Mouse (Mus musculus): ENCODE measurements around the gene Polk. TPM values are rescaled to one million over a fixed set of nuclear protein-coding genes. Genes with fewer than 3 reads are reported as not detected.

The Polk gene
- polyA plus RNA-seq, 1 experiment from 2014 or later: 3.6 TPM

DNA sequence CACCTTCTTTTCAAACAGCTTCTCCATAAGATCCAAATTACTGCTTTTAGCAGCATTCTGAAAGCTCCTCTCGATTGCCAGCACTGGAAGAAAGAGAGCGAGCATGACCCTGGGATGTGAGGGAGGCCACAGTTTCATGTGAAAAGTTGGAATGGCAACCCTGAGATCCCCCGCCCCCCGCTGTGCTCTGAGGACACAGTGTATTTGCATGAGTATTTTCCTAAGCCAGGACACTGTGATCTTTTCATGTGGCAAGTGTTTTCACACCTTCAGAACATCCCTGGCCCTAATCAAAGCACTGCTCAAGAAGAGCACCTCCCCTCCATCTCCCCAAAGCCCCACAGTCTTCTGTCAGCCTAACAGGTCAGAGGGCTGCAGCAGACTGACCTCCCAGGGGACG lies 77.1 kb downstream of the Polk start:
- Histone ChIP-seq H3K4me3 (replicated peaks) (no peak overlapping the region), H3K4me2 (no peak overlapping the region), H3K36me3 (replicated peaks) (no peaks in the 10 kb centered on the region), H3K27me3 (no peaks in the 10 kb centered on the region), H3K4me1 (replicated peaks) (no peaks in the 10 kb centered on the region), H3K9ac (no peak overlapping the region), H3K9me3 (replicated peaks) (no peaks in the 10 kb centered on the region), H3K27ac (replicated peaks) (no peak overlapping the region)
- WGBS (ENCODE audit: insufficient replicate concordance): 58% methylated on average over 5 of the region's 5 CpGs
- ATAC-seq (ENCODE audit: insufficient read depth): no peak

DNA sequence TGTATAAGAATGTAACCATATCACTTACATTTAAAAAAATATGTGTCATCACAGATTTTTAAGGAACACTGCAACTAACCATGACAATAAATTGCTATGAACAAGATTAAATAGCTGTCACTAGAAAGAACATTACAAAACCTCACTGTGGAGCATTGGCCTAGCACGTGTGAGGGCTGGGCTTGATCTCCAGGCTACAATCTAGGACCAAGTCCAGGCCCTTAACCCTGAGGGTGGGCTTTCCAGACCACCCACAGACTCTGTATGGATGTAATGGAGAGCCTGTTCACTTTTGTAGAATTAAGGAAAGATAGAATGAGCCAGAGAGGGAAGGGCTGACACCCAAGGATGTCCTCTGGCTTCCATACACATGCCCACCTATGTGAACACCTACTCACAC lies 79.7 kb downstream of the Polk start:
- Histone ChIP-seq H3K36me3 (replicated peaks) (no peaks in the 10 kb centered on the region), H3K4me2 (no peak overlapping the region), H3K4me1 (replicated peaks) (no peaks in the 10 kb centered on the region), H3K27me3 (no peaks in the 10 kb centered on the region), H3K4me3 (replicated peaks) (no peak overlapping the region), H3K9me3 (replicated peaks) (no peaks in the 10 kb centered on the region), H3K27ac (replicated peaks) (no peak overlapping the region), H3K9ac (no peak overlapping the region)
- ATAC-seq (ENCODE audit: insufficient read depth): no peak
- 67% methylated on average over 1 of the region's 1 CpGs for WGBS (ENCODE audit: insufficient replicate concordance)

DNA sequence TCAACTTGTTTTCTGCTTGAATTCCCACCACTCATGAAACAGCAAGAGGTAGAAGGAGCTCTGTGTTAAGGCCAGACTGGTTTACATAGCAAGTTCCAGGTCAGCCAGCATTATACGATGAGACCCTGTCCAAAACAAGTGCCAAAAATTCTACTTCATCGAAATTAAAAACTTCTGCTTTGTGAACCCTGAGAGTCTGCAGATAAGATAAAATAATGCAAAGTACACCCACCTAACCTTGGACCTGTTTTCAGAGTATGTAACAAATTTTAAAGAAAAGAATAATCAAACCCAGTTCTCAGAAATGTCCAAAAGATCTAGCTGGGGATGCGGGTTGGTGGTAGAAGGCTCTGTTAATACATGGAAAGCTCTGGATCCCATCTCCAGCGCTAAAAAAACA lies 83.8 kb downstream of the Polk start:
- Histone ChIP-seq H3K27ac (replicated peaks) (no peak overlapping the region), H3K27me3 (no peaks in the 10 kb centered on the region), H3K4me3 (replicated peaks) (no peak overlapping the region), H3K9me3 (replicated peaks) (no peaks in the 10 kb centered on the region), H3K4me2 (no peak overlapping the region), H3K36me3 (replicated peaks) (no peaks in the 10 kb centered on the region), H3K9ac (no peak overlapping the region), H3K4me1 (replicated peaks) (no peaks in the 10 kb centered on the region)
- 57% methylated on average over 4 of the region's 4 CpGs for WGBS (ENCODE audit: insufficient replicate concordance)
- no peak for ATAC-seq (ENCODE audit: insufficient read depth)

DNA sequence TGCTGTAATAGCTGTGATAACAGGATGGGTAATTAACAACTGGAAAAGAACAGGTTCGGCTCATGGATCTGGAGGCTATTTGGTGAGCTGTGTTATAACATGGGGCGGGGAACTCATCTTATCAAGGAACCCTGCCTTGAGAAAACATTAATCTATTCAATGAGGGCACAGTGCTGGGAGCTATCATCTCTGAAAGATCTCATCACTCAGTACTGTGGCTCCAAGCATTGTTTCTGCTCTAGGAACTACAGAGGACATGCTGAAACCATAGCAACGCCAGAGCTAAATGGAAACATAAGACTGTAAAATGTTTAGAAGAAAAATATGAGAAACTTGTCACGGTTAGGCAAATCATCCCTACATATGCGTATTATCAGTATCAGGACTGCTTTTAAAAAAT lies 84.4 kb downstream of the Polk start:
- WGBS (ENCODE audit: insufficient replicate concordance): 55% methylated on average over 5 of the region's 5 CpGs
- Histone ChIP-seq H3K4me1 (replicated peaks) (no peaks in the 10 kb centered on the region), H3K4me2 (no peak overlapping the region), H3K27me3 (no peaks in the 10 kb centered on the region), H3K27ac (replicated peaks) (no peak overlapping the region), H3K9me3 (replicated peaks) (no peaks in the 10 kb centered on the region), H3K9ac (no peak overlapping the region), H3K36me3 (replicated peaks) (no peaks in the 10 kb centered on the region), H3K4me3 (replicated peaks) (no peak overlapping the region)
- ATAC-seq (ENCODE audit: insufficient read depth): no peak

DNA sequence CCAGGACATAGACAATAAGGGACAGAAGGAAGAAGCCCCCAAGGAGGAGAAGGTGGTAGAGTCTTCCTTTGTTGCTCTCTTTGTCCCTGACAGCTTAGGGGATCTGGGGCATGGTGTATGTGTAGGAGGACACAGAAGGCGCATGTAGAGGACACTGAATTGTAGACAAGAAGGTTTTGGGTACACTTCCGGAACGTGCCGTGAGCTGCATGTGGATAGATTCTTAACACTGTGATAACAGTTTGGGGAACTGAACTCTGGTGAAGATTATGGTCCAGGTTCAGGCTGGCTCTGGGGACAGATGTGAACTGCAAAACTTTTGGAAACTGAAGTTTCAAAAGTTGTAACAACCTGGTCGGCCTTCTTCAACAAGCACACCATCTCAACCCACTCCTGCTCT lies 84.8 kb downstream of the Polk start:
- 62% methylated on average over 5 of the region's 5 CpGs for WGBS (ENCODE audit: insufficient replicate concordance)
- Histone ChIP-seq H3K9ac (no peak overlapping the region), H3K4me3 (replicated peaks) (no peak overlapping the region), H3K4me1 (replicated peaks) (no peaks in the 10 kb centered on the region), H3K4me2 (no peak overlapping the region), H3K36me3 (replicated peaks) (no peaks in the 10 kb centered on the region), H3K27ac (replicated peaks) (no peak overlapping the region), H3K27me3 (no peaks in the 10 kb centered on the region), H3K9me3 (replicated peaks) (no peaks in the 10 kb centered on the region)
- ATAC-seq (ENCODE audit: insufficient read depth): no peak

DNA sequence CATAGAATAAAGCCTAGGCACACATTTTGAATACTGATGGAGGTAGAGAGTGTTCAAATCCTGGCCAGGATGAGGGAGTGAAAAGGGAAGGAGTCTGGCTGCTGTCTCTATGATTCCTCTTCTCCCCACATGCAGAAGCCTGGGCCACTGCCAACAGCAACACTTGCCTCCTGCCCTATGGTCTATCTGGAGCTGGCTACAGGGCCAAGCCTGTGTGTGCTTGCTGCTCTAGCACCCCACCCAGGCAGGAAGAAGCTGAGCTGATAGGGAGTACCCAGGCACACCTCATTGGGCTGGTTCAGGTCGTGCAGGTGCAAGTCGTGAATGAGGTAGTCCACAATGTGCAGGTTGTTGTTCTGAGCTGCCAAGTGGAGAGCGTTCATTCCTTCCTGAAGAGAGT lies 88.1 kb downstream of the Polk start:
- Histone ChIP-seq H3K9me3 (replicated peaks) (no peaks in the 10 kb centered on the region), H3K4me2 (no peak overlapping the region), H3K36me3 (replicated peaks) (no peaks in the 10 kb centered on the region), H3K9ac (no peak overlapping the region), H3K4me3 (replicated peaks) (no peak overlapping the region), H3K27ac (replicated peaks) (no peak overlapping the region), H3K4me1 (replicated peaks) (no peaks in the 10 kb centered on the region), H3K27me3 (no peaks in the 10 kb centered on the region)
- ATAC-seq (ENCODE audit: insufficient read depth): no peak
- WGBS (ENCODE audit: insufficient replicate concordance): 52% methylated on average over 3 of the region's 3 CpGs

DNA sequence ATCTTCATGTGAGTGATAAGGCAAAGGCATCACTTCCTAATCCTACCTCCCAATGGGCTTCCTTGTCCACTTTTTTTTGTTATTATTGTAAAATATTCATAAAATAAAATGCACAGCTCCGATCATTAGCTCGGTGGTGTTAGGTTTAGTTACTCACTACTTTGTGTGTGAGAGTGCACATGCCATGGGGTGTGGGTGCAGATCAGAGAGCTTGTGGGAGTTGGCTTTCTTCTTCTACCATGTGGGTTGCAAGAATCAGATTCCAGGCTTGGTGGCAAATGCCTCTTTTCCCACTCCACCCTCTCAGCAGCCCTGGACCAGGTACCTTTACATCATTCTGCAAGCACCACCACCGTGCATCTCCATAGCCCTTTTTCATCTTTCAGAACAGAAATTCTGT lies 89.8 kb downstream of the Polk start:
- WGBS (ENCODE audit: insufficient replicate concordance): 69% methylated on average over 3 of the region's 3 CpGs
- Histone ChIP-seq H3K9me3 (replicated peaks) (no peaks in the 10 kb centered on the region), H3K9ac (no peak overlapping the region), H3K27me3 (no peaks in the 10 kb centered on the region), H3K4me2 (no peak overlapping the region), H3K36me3 (replicated peaks) (no peaks in the 10 kb centered on the region), H3K4me3 (replicated peaks) (no peak overlapping the region), H3K27ac (replicated peaks) (no peak overlapping the region), H3K4me1 (replicated peaks) (no peaks in the 10 kb centered on the region)
- no peak for ATAC-seq (ENCODE audit: insufficient read depth)

DNA sequence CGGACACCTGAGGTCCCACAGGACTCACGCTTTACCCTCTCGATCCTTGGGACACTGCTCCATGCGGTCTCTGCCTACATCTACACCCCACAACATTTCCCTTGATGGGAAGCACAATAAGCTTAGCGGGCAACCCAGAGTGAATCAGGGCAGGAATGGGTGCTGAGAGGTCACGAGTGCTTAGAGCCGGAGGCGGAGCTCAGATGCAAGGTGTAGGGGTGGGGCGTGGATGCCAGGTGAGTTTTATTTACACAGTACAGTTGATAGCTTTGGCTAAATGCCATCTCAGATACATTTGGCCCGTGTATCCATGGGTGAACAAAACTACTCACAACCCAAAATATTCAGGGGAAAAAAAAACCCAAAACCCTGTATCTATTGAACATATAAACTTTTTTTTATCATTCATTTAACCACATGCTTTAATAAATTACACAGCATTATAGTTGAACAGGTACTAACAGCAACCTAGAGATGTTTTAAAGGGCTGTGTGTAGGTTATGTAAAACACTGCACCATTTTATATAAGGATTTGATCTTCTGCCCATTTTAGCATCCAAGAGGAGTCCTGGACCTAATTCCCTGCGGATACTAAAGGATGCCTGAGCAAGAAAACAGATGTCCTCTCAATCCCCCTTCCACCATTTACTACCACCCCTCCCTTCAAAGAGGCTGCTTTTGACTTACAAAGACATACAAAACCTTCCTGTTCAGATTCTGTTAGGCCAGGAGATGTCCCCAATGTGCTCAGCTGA lies 90.8 kb downstream of the Polk start:
- no peak overlapping the region for H3K4me2 ChIP-seq
- no peak for ATAC-seq (ENCODE audit: insufficient read depth)
- H3K4me1 ChIP-seq (replicated peaks): no peaks in the 10 kb centered on the region
- no peak overlapping the region for H3K4me3 ChIP-seq (replicated peaks)
- H3K36me3 ChIP-seq (replicated peaks): no peaks in the 10 kb centered on the region
- WGBS (ENCODE audit: insufficient replicate concordance): 77% methylated on average over 11 of the region's 11 CpGs
- no peak overlapping the region for H3K9ac ChIP-seq
- no peaks in the 10 kb centered on the region for H3K27me3 ChIP-seq
- H3K9me3 ChIP-seq (replicated peaks): no peaks in the 10 kb centered on the region
- H3K27ac ChIP-seq (replicated peaks): no peak overlapping the region

DNA sequence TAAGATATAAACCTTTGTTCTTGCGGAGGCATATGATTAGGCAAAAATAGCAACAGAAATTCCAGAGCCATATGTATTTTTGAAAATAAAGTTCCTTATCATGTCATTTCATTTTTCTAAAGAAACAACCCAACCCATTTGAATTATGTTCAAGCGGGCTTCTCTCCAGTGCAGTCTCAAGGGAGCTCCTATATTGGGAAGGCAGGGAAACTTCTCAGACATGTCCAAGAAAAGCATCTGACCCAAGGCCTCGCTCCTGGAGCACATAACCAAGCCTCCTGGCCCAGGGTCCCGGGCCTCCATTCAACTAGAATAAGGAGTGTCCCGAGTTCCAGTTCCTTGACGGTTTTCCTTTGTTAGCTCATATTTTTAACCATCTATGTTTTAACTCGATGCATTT lies 91.5 kb downstream of the Polk start:
- H3K4me1 ChIP-seq (replicated peaks): no peaks in the 10 kb centered on the region
- no peak overlapping the region for H3K4me2 ChIP-seq
- no peak for ATAC-seq (ENCODE audit: insufficient read depth)
- no peak overlapping the region for H3K9ac ChIP-seq
- H3K27ac ChIP-seq (replicated peaks): no peak overlapping the region
- H3K36me3 ChIP-seq (replicated peaks): no peaks in the 10 kb centered on the region
- H3K4me3 ChIP-seq (replicated peaks): no peak overlapping the region
- H3K27me3 ChIP-seq: no peaks in the 10 kb centered on the region
- WGBS (ENCODE audit: insufficient replicate concordance): 72% methylated on average over 7 of the region's 7 CpGs
- no peaks in the 10 kb centered on the region for H3K9me3 ChIP-seq (replicated peaks)

DNA sequence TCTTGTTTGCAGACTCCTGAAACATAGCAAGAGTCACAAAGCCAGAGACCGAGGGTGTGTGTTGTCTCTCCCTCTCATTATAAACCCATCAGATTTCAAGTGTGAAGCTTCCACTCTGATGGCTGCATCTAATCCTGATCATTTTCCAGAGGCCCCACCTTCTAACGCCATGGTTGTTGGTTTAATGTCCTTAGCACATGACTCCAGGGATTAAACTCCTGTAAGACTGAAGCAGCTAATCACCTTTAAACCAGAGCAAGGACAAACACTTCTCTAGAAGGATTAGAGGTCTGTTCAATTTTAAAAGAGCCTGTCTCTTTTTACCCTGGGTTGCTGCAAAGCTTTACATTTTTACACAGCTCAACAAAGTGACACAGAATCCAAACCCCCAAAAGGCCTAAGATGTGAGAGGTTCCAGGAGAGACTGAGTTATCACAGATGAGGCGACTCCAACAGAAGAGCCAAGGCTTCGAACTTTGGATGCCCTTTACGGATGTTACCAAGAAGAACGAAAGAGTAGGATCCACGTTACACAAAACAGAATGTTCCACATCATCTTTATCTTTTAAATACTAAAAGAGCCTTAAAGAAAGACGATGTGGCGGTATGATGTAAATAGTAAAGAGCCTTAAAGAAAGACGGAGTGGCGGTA lies 92.0 kb downstream of the Polk start:
- Histone ChIP-seq H3K9ac (no peak overlapping the region), H3K4me1 (replicated peaks) (no peaks in the 10 kb centered on the region), H3K36me3 (replicated peaks) (no peaks in the 10 kb centered on the region), H3K4me3 (replicated peaks) (no peak overlapping the region), H3K4me2 (no peak overlapping the region), H3K27me3 (no peaks in the 10 kb centered on the region), H3K27ac (replicated peaks) (no peak overlapping the region), H3K9me3 (replicated peaks) (no peaks in the 10 kb centered on the region)
- WGBS (ENCODE audit: insufficient replicate concordance): 71% methylated on average over 11 of the region's 11 CpGs
- no peak for ATAC-seq (ENCODE audit: insufficient read depth)

DNA sequence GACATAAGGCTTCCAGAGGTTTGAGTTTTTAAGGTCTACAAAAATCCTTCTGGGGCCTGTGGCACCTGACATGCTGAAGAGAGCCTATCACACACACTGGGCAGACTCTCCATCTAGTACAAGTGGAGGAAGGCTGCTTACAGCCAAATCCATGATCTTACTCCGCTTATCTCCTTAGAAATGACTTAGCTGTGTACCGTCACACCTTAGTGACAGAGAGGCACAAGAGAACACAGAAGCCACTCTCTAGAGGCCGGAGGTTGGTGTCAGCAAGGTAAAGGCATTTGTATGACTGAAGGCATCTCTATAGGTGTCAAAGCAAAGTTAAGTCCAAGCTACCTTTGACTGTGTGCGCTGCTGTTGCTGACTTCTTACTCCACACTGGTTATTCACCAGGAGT lies 101.9 kb downstream of the Polk start:
- no peaks in the 10 kb centered on the region for H3K27me3 ChIP-seq
- no peak overlapping the region for H3K9ac ChIP-seq
- H3K4me3 ChIP-seq (replicated peaks): no peak overlapping the region
- no peak overlapping the region for H3K27ac ChIP-seq (replicated peaks)
- 72% methylated on average over 4 of the region's 4 CpGs for WGBS (ENCODE audit: insufficient replicate concordance)
- H3K9me3 ChIP-seq (replicated peaks): no peaks in the 10 kb centered on the region
- H3K4me1 ChIP-seq (replicated peaks): peaks cover 11% of the 10 kb centered on the region; the same call in 1 of the 2 replicates
- H3K36me3 ChIP-seq (replicated peaks): no peaks in the 10 kb centered on the region
- H3K4me2 ChIP-seq: no peak overlapping the region
- no peak for ATAC-seq (ENCODE audit: insufficient read depth)

DNA sequence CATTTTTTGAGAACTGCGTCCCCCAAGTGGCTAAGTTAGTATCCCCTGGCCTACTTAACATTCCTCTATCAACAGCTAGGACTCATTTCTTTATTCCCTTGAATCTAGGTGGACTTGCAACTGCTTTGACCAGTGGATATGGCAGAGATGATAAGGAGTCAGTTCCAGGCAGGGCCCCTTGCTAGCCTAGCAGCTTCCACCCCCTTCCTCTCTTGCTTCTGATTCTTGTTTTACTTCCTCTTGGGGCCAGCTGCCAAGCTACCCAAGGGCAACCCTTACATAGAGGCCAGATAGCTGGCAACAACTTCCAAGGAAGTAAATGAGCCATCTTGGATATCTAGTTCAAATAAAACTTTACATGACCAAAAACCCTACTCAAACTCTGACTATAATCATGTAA lies 105.5 kb downstream of the Polk start:
- no peak overlapping the region for H3K4me3 ChIP-seq (replicated peaks)
- no peak overlapping the region for H3K4me2 ChIP-seq
- no peak overlapping the region for H3K27ac ChIP-seq (replicated peaks)
- no peak for ATAC-seq (ENCODE audit: insufficient read depth)
- no peaks in the 10 kb centered on the region for H3K36me3 ChIP-seq (replicated peaks)
- H3K4me1 ChIP-seq (replicated peaks): peaks cover 30% of the 10 kb centered on the region
- H3K9ac ChIP-seq: no peak overlapping the region
- H3K27me3 ChIP-seq: no peaks in the 10 kb centered on the region
- H3K9me3 ChIP-seq (replicated peaks): no peaks in the 10 kb centered on the region
- 61% methylated on average over 1 of the region's 1 CpGs for WGBS (ENCODE audit: insufficient replicate concordance)

All from liver, embryonic 15.5 days (tissue).